Mouse (Mus musculus): ENCODE data around the gene Lcn9. TPM values are rescaled to one million over a fixed set of nuclear protein-coding genes. Genes with fewer than 3 reads are reported as not detected.
"Not testable (repeated sequence)": the region's sequence is repeated elsewhere in the genome, so short reads cannot be mapped to it uniquely, and the experiment has no call there.

Gene Lcn9
- polyA plus RNA-seq, 1 experiment from 2014 or later, result not detected

DNA sequence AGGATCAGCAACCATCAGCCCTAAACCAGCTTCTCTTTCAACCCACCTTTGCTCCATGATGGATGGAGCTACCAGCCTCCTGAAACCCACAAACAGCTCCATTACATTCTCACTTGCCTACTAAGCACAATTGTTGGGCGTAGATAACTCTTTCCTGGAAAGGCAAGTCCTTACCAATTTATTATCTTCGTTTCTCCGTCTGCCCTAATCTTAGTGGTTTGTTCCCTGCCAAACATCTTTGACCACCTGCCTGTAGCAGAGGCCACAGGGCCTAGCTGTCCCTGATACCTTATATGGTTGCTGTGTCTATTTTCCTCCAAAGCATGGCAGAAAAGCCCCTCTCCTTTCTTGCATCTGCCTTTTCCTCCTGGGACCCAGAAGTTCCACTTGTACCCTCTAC is 33.9 kb upstream of the Lcn9 start:
- no peak for ATAC-seq (ENCODE audit: low read depth)
- Histone ChIP-seq H3K4me2 (ENCODE audit: low read depth, low read length) (no peak overlapping the region), H3K4me1 (ENCODE audit: control insufficient read depth, insufficient read depth, low read length) (no peaks in the 10 kb centered on the region), H3K9ac (replicated peaks; ENCODE audit: low read depth, low read length) (no peak overlapping the region), H3K27me3 (ENCODE audit: control insufficient read depth, insufficient read depth, low read length) (no peaks in the 10 kb centered on the region), H3K36me3 (ENCODE audit: control insufficient read depth, insufficient read depth, low read length) (no peaks in the 10 kb centered on the region), H3K27ac (ENCODE audit: low read depth, low read length) (no peak overlapping the region), H3K4me3 (ENCODE audit: low read depth, low read length) (no peak overlapping the region), H3K9me3 (ENCODE audit: control insufficient read depth, low read length) (no peaks in the 10 kb centered on the region)
- WGBS, result 89% methylated on average over 3 of the region's 3 CpGs

GRCm38 (mm10) chr2:25797635-25798034 is 25.3 kb upstream of the Lcn9 start:
- Histone ChIP-seq H3K9ac (replicated peaks; ENCODE audit: low read depth, low read length) (no peak overlapping the region), H3K27me3 (ENCODE audit: control insufficient read depth, insufficient read depth, low read length) (no peaks in the 10 kb centered on the region), H3K4me2 (ENCODE audit: low read depth, low read length) (no peak overlapping the region), H3K36me3 (ENCODE audit: control insufficient read depth, insufficient read depth, low read length) (no peaks in the 10 kb centered on the region), H3K9me3 (ENCODE audit: control insufficient read depth, low read length) (no peaks in the 10 kb centered on the region), H3K27ac (ENCODE audit: low read depth, low read length) (no peak overlapping the region), H3K4me3 (ENCODE audit: low read depth, low read length) (no peak overlapping the region), H3K4me1 (ENCODE audit: control insufficient read depth, insufficient read depth, low read length) (no peaks in the 10 kb centered on the region)
- WGBS, result 50% methylated on average over 2 of the region's 2 CpGs
- no peak for ATAC-seq (ENCODE audit: low read depth)

- Histone ChIP-seq H3K4me2 (ENCODE audit: low read depth, low read length) (no peak overlapping the region), H3K9me3 (ENCODE audit: control insufficient read depth, low read length) (no peaks in the 10 kb centered on the region), H3K27ac (ENCODE audit: low read depth, low read length) (no peak overlapping the region), H3K9ac (replicated peaks; ENCODE audit: low read depth, low read length) (no peak overlapping the region), H3K4me3 (ENCODE audit: low read depth, low read length) (no peak overlapping the region), H3K27me3 (ENCODE audit: control insufficient read depth, insufficient read depth, low read length) (no peaks in the 10 kb centered on the region), H3K4me1 (ENCODE audit: control insufficient read depth, insufficient read depth, low read length) (no peaks in the 10 kb centered on the region), H3K36me3 (ENCODE audit: control insufficient read depth, insufficient read depth, low read length) (no peaks in the 10 kb centered on the region)
- WGBS, result 38% methylated on average over 5 of the region's 5 CpGs
- ATAC-seq (ENCODE audit: low read depth), result no peak
Measured at GRCm38 (mm10) chr2:25798065-25798464, 24.9 kb upstream of the Lcn9 start.

DNA sequence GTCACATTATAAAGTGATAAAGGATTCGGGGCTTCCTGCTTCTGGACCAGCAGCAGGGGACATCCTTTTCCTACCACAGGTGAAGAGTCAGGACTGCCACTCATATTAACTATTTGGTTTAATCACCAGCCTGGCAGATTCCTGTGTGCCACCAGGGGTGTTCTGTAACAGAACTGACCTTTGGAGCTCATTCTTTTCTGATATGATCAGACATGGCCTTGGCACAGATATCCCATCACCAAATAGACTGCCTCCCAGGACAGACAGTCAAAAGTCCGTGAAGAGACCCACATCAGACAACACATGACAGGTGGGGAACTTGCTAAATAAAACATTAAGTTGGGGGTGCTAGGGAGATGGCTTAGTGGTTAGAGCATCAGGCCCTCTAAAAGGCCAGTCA is 11.2 kb upstream of the Lcn9 start:
- Histone ChIP-seq H3K9me3 (ENCODE audit: control insufficient read depth, low read length) (no peaks in the 10 kb centered on the region), H3K27me3 (ENCODE audit: control insufficient read depth, insufficient read depth, low read length) (no peaks in the 10 kb centered on the region), H3K36me3 (ENCODE audit: control insufficient read depth, insufficient read depth, low read length) (no peaks in the 10 kb centered on the region), H3K4me1 (ENCODE audit: control insufficient read depth, insufficient read depth, low read length) (no peaks in the 10 kb centered on the region), H3K4me2 (ENCODE audit: low read depth, low read length) (no peak overlapping the region), H3K27ac (ENCODE audit: low read depth, low read length) (no peak overlapping the region), H3K9ac (replicated peaks; ENCODE audit: low read depth, low read length) (no peak overlapping the region), H3K4me3 (ENCODE audit: low read depth, low read length) (no peak overlapping the region)
- 81% methylated on average over 2 of the region's 2 CpGs for WGBS
- no peak for ATAC-seq (ENCODE audit: low read depth)

DNA sequence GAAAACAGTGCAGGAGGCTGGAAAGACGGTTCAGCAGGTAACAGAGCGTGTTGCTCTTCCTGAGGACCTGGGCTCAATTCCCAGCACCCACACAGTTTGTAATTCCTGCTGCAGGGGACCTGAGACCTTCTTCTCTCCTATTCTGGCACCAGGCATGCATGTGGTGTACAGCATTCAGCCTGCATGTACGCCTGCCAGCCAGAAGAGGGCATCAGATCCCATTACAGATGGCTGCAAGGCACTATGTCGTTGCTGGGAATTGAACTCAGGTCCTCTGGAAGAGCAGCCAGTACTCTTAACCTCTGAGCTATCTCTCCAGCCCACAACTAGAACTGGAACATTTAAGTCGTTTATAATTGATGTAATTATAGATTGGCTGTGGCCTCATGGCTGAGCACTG is 9.6 kb upstream of the Lcn9 start:
- Histone ChIP-seq H3K4me3 (ENCODE audit: low read depth, low read length) (no peak overlapping the region), H3K9me3 (ENCODE audit: control insufficient read depth, low read length) (no peaks in the 10 kb centered on the region), H3K36me3 (ENCODE audit: control insufficient read depth, insufficient read depth, low read length) (no peaks in the 10 kb centered on the region), H3K27ac (ENCODE audit: low read depth, low read length) (no peak overlapping the region), H3K9ac (replicated peaks; ENCODE audit: low read depth, low read length) (no peak overlapping the region), H3K4me2 (ENCODE audit: low read depth, low read length) (no peak overlapping the region), H3K27me3 (ENCODE audit: control insufficient read depth, insufficient read depth, low read length) (no peaks in the 10 kb centered on the region), H3K4me1 (ENCODE audit: control insufficient read depth, insufficient read depth, low read length) (no peaks in the 10 kb centered on the region)
- ATAC-seq (ENCODE audit: low read depth), result no peak
- 81% methylated on average over 5 of the region's 5 CpGs for WGBS

- not testable (repeated sequence) for H3K4me1 ChIP-seq (ENCODE audit: control insufficient read depth, insufficient read depth, low read length); H3K27ac ChIP-seq (ENCODE audit: low read depth, low read length); H3K36me3 ChIP-seq (ENCODE audit: control insufficient read depth, insufficient read depth, low read length); H3K4me3 ChIP-seq (ENCODE audit: low read depth, low read length); H3K9ac ChIP-seq (replicated peaks; ENCODE audit: low read depth, low read length); H3K27me3 ChIP-seq (ENCODE audit: control insufficient read depth, insufficient read depth, low read length); ATAC-seq (ENCODE audit: low read depth); H3K4me2 ChIP-seq (ENCODE audit: low read depth, low read length); H3K9me3 ChIP-seq (ENCODE audit: control insufficient read depth, low read length)
- 88% methylated on average over 1 of the region's 1 CpGs for WGBS
Measured at GRCm38 (mm10) chr2:25815748-25816147, 7.2 kb upstream of the Lcn9 start, which contains the start of gene Glt6d1. Gene Glt6d1, minus strand, starts transcription at chr2:25815848.

GRCm38 (mm10) chr2:25824751-25825150 is 1.8 kb downstream of the Lcn9 start:
- Histone ChIP-seq H3K4me3 (ENCODE audit: low read depth, low read length) (no peak overlapping the region), H3K27me3 (ENCODE audit: control insufficient read depth, insufficient read depth, low read length) (no peaks in the 10 kb centered on the region), H3K9ac (replicated peaks; ENCODE audit: low read depth, low read length) (no peak overlapping the region), H3K4me1 (ENCODE audit: control insufficient read depth, insufficient read depth, low read length) (no peaks in the 10 kb centered on the region), H3K27ac (ENCODE audit: low read depth, low read length) (no peak overlapping the region), H3K9me3 (ENCODE audit: control insufficient read depth, low read length) (no peaks in the 10 kb centered on the region), H3K4me2 (ENCODE audit: low read depth, low read length) (no peak overlapping the region), H3K36me3 (ENCODE audit: control insufficient read depth, insufficient read depth, low read length) (no peaks in the 10 kb centered on the region)
- no peak for ATAC-seq (ENCODE audit: low read depth)
- 91% methylated on average over 3 of the region's 3 CpGs for WGBS

DNA sequence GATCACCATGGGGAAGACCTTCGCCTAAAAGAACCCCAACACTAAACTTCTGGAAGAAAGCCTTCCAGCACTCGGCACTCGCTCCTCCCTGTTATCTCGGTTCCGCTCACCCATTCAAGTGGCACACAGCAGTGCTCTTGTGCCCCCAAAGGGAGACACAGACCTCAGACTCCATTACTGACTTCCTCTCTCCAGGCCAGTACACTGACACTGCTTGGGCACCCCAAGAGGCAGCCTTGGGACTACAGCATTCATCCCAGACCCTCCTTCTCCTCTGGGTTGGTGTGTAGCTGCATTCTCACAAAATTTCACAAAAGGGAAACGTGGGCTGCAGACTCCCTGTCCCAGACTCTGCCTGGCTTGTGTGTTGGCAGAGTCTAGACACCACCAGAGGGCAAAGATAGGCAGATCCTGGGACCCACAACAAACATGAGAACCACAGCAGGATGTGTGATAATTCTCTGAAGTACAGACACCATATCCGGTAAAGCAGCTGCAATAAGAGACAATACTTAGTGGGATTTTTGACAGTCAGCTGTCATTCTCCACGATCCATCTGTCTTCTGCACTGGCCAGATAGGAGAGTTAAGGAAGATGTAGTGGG is 5.5 kb downstream of the Lcn9 start:
- H3K9ac ChIP-seq (replicated peaks; ENCODE audit: low read depth, low read length), result no peak overlapping the region
- 83% methylated on average over 8 of the region's 8 CpGs for WGBS
- no peaks in the 10 kb centered on the region for H3K27me3 ChIP-seq (ENCODE audit: control insufficient read depth, insufficient read depth, low read length)
- ATAC-seq (ENCODE audit: low read depth), result no peak
- no peak overlapping the region for H3K4me3 ChIP-seq (ENCODE audit: low read depth, low read length)
- H3K36me3 ChIP-seq (ENCODE audit: control insufficient read depth, insufficient read depth, low read length), result no peaks in the 10 kb centered on the region
- H3K9me3 ChIP-seq (ENCODE audit: control insufficient read depth, low read length), result no peaks in the 10 kb centered on the region
- H3K27ac ChIP-seq (ENCODE audit: low read depth, low read length), result no peak overlapping the region
- H3K4me2 ChIP-seq (ENCODE audit: low read depth, low read length), result no peak overlapping the region
- H3K4me1 ChIP-seq (ENCODE audit: control insufficient read depth, insufficient read depth, low read length), result no peaks in the 10 kb centered on the region

- Histone ChIP-seq H3K27me3 (ENCODE audit: control insufficient read depth, insufficient read depth, low read length) (no peaks in the 10 kb centered on the region), H3K9me3 (ENCODE audit: control insufficient read depth, low read length) (no peaks in the 10 kb centered on the region), H3K4me1 (ENCODE audit: control insufficient read depth, insufficient read depth, low read length) (no peaks in the 10 kb centered on the region), H3K4me3 (ENCODE audit: low read depth, low read length) (no peak overlapping the region), H3K36me3 (ENCODE audit: control insufficient read depth, insufficient read depth, low read length) (no peaks in the 10 kb centered on the region), H3K9ac (replicated peaks; ENCODE audit: low read depth, low read length) (no peak overlapping the region), H3K27ac (ENCODE audit: low read depth, low read length) (no peak overlapping the region), H3K4me2 (ENCODE audit: low read depth, low read length) (no peak overlapping the region)
- 87% methylated on average over 3 of the region's 3 CpGs for WGBS
- ATAC-seq (ENCODE audit: low read depth), result no peak
Measured at GRCm38 (mm10) chr2:25830786-25831185, 7.8 kb downstream of the Lcn9 start.

Measured in neural tube, embryonic 14.5 days (tissue).